Mouse (Mus musculus): Measurements from ENCODE around the gene Foxn3. TPM values are rescaled to one million over a fixed set of nuclear protein-coding genes. Genes with fewer than 3 reads are reported as not detected.

The Foxn3 gene
- polyA plus RNA-seq, 1 experiment from 2014 or later, result 66.4 TPM

- Histone ChIP-seq H3K36me3 (ENCODE audit: control insufficient read depth, insufficient read depth, low read length) (no peaks in the 10 kb centered on the region), H3K27me3 (ENCODE audit: control insufficient read depth, insufficient read depth, low read depth, low read length) (no peaks in the 10 kb centered on the region), H3K4me1 (ENCODE audit: control insufficient read depth, insufficient read depth, low read length) (peaks cover 16% of the 10 kb centered on the region), H3K9ac (ENCODE audit: low read depth, low read length) (no peak overlapping the region), H3K4me2 (ENCODE audit: low read length) (no peak overlapping the region), H3K9me3 (replicated peaks; ENCODE audit: control insufficient read depth, low read length, poor library complexity, severe bottlenecking) (no peaks in the 10 kb centered on the region), H3K4me3 (ENCODE audit: low read depth, low read length) (no peak overlapping the region), H3K27ac (ENCODE audit: low read length) (no peak overlapping the region)
- 90% methylated on average over 4 of the region's 4 CpGs for WGBS
- no peak for ATAC-seq
Observed at GRCm38 (mm10) chr12:99502225-99502624, 61.2 kb downstream of the Foxn3 start.

- Histone ChIP-seq H3K4me3 (ENCODE audit: low read depth, low read length) (peak overlapping the region; percentile 25; the same call in 1 of the 2 replicates), H3K9me3 (replicated peaks; ENCODE audit: control insufficient read depth, low read length, poor library complexity, severe bottlenecking) (no peaks in the 10 kb centered on the region), H3K27me3 (ENCODE audit: control insufficient read depth, insufficient read depth, low read depth, low read length) (no peaks in the 10 kb centered on the region), H3K9ac (ENCODE audit: low read depth, low read length) (no peak overlapping the region), H3K27ac (ENCODE audit: low read length) (peak overlapping the region; percentile 60; the same call in 1 of the 2 replicates), H3K36me3 (ENCODE audit: control insufficient read depth, insufficient read depth, low read length) (no peaks in the 10 kb centered on the region), H3K4me1 (ENCODE audit: control insufficient read depth, insufficient read depth, low read length) (peaks cover 16% of the 10 kb centered on the region), H3K4me2 (ENCODE audit: low read length) (peak overlapping the region; percentile 57)
- ATAC-seq, result peak; percentile 75
- 22% methylated on average over 9 of the region's 9 CpGs for WGBS
Observed at GRCm38 (mm10) chr12:99498978-99499694, 64.2 kb downstream of the Foxn3 start.

- ATAC-seq, result peak; percentile 31
- WGBS, result 24% methylated on average over 18 of the region's 18 CpGs
- H3K9ac ChIP-seq (ENCODE audit: low read depth, low read length), result 0 out of 2 replicates have a peak overlapping the region, but pooled peaks have one; percentile 38
Observed at GRCm38 (mm10) chr12:99498189-99498977, 65.0 kb downstream of the Foxn3 start.

GRCm38 (mm10) chr12:99496945-99497344 is 66.4 kb downstream of the Foxn3 start:
- Histone ChIP-seq H3K9me3 (replicated peaks; ENCODE audit: control insufficient read depth, low read length, poor library complexity, severe bottlenecking) (no peaks in the 10 kb centered on the region), H3K36me3 (ENCODE audit: control insufficient read depth, insufficient read depth, low read length) (no peaks in the 10 kb centered on the region), H3K9ac (ENCODE audit: low read depth, low read length) (no peak overlapping the region), H3K4me3 (ENCODE audit: low read depth, low read length) (no peak overlapping the region), H3K4me1 (ENCODE audit: control insufficient read depth, insufficient read depth, low read length) (peaks cover 16% of the 10 kb centered on the region), H3K4me2 (ENCODE audit: low read length) (no peak overlapping the region), H3K27me3 (ENCODE audit: control insufficient read depth, insufficient read depth, low read depth, low read length) (no peaks in the 10 kb centered on the region), H3K27ac (ENCODE audit: low read length) (no peak overlapping the region)
- no peak for ATAC-seq
- 95% methylated on average over 3 of the region's 3 CpGs for WGBS

More at GRCm38 (mm10) chr12:99498189-99498977, 65.0 kb downstream of the Foxn3 start:
- Histone ChIP-seq H3K4me3 (ENCODE audit: low read depth, low read length) (peak overlapping the region; percentile 25; the same call in 1 of the 2 replicates), H3K36me3 (ENCODE audit: control insufficient read depth, insufficient read depth, low read length) (no peaks in the 10 kb centered on the region), H3K9me3 (replicated peaks; ENCODE audit: control insufficient read depth, low read length, poor library complexity, severe bottlenecking) (no peaks in the 10 kb centered on the region), H3K27me3 (ENCODE audit: control insufficient read depth, insufficient read depth, low read depth, low read length) (no peaks in the 10 kb centered on the region), H3K4me1 (ENCODE audit: control insufficient read depth, insufficient read depth, low read length) (peaks cover 16% of the 10 kb centered on the region), H3K27ac (ENCODE audit: low read length) (peak overlapping the region; percentile 60), H3K4me2 (ENCODE audit: low read length) (peak overlapping the region; percentile 57)

GRCm38 (mm10) chr12:99490216-99490615 is 73.2 kb downstream of the Foxn3 start:
- H3K9ac ChIP-seq (ENCODE audit: low read depth, low read length), result no peak overlapping the region
- no peaks in the 10 kb centered on the region for H3K4me1 ChIP-seq (ENCODE audit: control insufficient read depth, insufficient read depth, low read length)
- H3K36me3 ChIP-seq (ENCODE audit: control insufficient read depth, insufficient read depth, low read length), result no peaks in the 10 kb centered on the region
- no peaks in the 10 kb centered on the region for H3K9me3 ChIP-seq (replicated peaks; ENCODE audit: control insufficient read depth, low read length, poor library complexity, severe bottlenecking)
- WGBS, result 84% methylated on average over 6 of the region's 6 CpGs
- H3K4me3 ChIP-seq (ENCODE audit: low read depth, low read length), result no peak overlapping the region
- ATAC-seq, result no peak
- H3K27me3 ChIP-seq (ENCODE audit: control insufficient read depth, insufficient read depth, low read depth, low read length), result no peaks in the 10 kb centered on the region
- 0 out of 2 replicates have a peak overlapping the region, but pooled peaks have one; percentile 13 for H3K27ac ChIP-seq (ENCODE audit: low read length)
- no peak overlapping the region for H3K4me2 ChIP-seq (ENCODE audit: low read length)

GRCm38 (mm10) chr12:99489001-99489592 is 74.3 kb downstream of the Foxn3 start:
- Histone ChIP-seq H3K4me3 (ENCODE audit: low read depth, low read length) (no peak overlapping the region), H3K4me2 (ENCODE audit: low read length) (no peak overlapping the region), H3K36me3 (ENCODE audit: control insufficient read depth, insufficient read depth, low read length) (no peaks in the 10 kb centered on the region), H3K27me3 (ENCODE audit: control insufficient read depth, insufficient read depth, low read depth, low read length) (no peaks in the 10 kb centered on the region), H3K9ac (ENCODE audit: low read depth, low read length) (no peak overlapping the region), H3K4me1 (ENCODE audit: control insufficient read depth, insufficient read depth, low read length) (no peaks in the 10 kb centered on the region), H3K9me3 (replicated peaks; ENCODE audit: control insufficient read depth, low read length, poor library complexity, severe bottlenecking) (no peaks in the 10 kb centered on the region), H3K27ac (ENCODE audit: low read length) (no peak overlapping the region)
- ATAC-seq, result no peak
- WGBS, result 86% methylated on average over 4 of the region's 4 CpGs

GRCm38 (mm10) chr12:99480372-99480771 is 83.0 kb downstream of the Foxn3 start:
- Histone ChIP-seq H3K4me2 (ENCODE audit: low read length) (no peak overlapping the region), H3K9ac (ENCODE audit: low read depth, low read length) (no peak overlapping the region), H3K9me3 (replicated peaks; ENCODE audit: control insufficient read depth, low read length, poor library complexity, severe bottlenecking) (no peaks in the 10 kb centered on the region), H3K4me1 (ENCODE audit: control insufficient read depth, insufficient read depth, low read length) (no peaks in the 10 kb centered on the region), H3K27ac (ENCODE audit: low read length) (no peak overlapping the region), H3K27me3 (ENCODE audit: control insufficient read depth, insufficient read depth, low read depth, low read length) (no peaks in the 10 kb centered on the region), H3K4me3 (ENCODE audit: low read depth, low read length) (no peak overlapping the region), H3K36me3 (ENCODE audit: control insufficient read depth, insufficient read depth, low read length) (no peaks in the 10 kb centered on the region)
- ATAC-seq, result no peak
- WGBS, result 90% methylated on average over 3 of the region's 3 CpGs

- ATAC-seq, result no peak
- peaks cover 10% of the 10 kb centered on the region for H3K4me1 ChIP-seq (ENCODE audit: control insufficient read depth, insufficient read depth, low read length)
- no peak overlapping the region for H3K4me2 ChIP-seq (ENCODE audit: low read length)
- 23% methylated on average over 5 of the region's 5 CpGs for WGBS
- H3K36me3 ChIP-seq (ENCODE audit: control insufficient read depth, insufficient read depth, low read length), result no peaks in the 10 kb centered on the region
- H3K27ac ChIP-seq (ENCODE audit: low read length), result no peak overlapping the region
- H3K4me3 ChIP-seq (ENCODE audit: low read depth, low read length), result no peak overlapping the region
- H3K9me3 ChIP-seq (replicated peaks; ENCODE audit: control insufficient read depth, low read length, poor library complexity, severe bottlenecking), result no peaks in the 10 kb centered on the region
- H3K27me3 ChIP-seq (ENCODE audit: control insufficient read depth, insufficient read depth, low read depth, low read length), result no peaks in the 10 kb centered on the region
- no peak overlapping the region for H3K9ac ChIP-seq (ENCODE audit: low read depth, low read length)
Observed at GRCm38 (mm10) chr12:99474176-99474575, 89.2 kb downstream of the Foxn3 start.

All from midbrain, embryonic 16.5 days (tissue).